Mouse (Mus musculus) embryo, embryonic 11 days (tissue): ENCODE measurements around the gene Nipa1.

ENCODE experiments used
- DNase-seq: peaks from one replicate; pipeline ENCODE4 v3.0.0-alpha.2; 2015

Nipa1 gene

GRCm38 (mm10) chr7:55998997-55999396 lies 20.8 kb downstream of the Nipa1 start:
- DNase-seq = peak; percentile 16

GRCm38 (mm10) chr7:55995013-55995412 lies 24.7 kb downstream of the Nipa1 start:
- DNase-seq = peak; percentile 4

- DNase-seq = no peak
These were observed 27.9 kb downstream of the Nipa1 start for GRCm38 (mm10) chr7:55991858-55992257.

- DNase-seq = no peak
These were observed 28.6 kb downstream of the Nipa1 start for GRCm38 (mm10) chr7:55991129-55991528.

- peak; percentile 78 for DNase-seq
These were observed 33.1 kb downstream of the Nipa1 start for GRCm38 (mm10) chr7:55986526-55987214.

- no peak for DNase-seq
These were observed 35.0 kb downstream of the Nipa1 start for GRCm38 (mm10) chr7:55984754-55985153.

GRCm38 (mm10) chr7:55983107-55983506 lies 36.6 kb downstream of the Nipa1 start:
- DNase-seq = no peak

GRCm38 (mm10) chr7:55982010-55982700 lies 37.6 kb downstream of the Nipa1 start:
- DNase-seq = no peak

GRCm38 (mm10) chr7:55981511-55981910 lies 38.2 kb downstream of the Nipa1 start:
- no peak for DNase-seq

GRCm38 (mm10) chr7:55974429-55974828 lies 45.3 kb downstream of the Nipa1 start:
- DNase-seq = no peak

- no peak for DNase-seq
These were observed 50.3 kb downstream of the Nipa1 start for GRCm38 (mm10) chr7:55969415-55969814.

GRCm38 (mm10) chr7:55968258-55968901 lies 51.4 kb downstream of the Nipa1 start:
- peak; percentile 10 for DNase-seq

GRCm38 (mm10) chr7:55966866-55967460 lies 52.8 kb downstream of the Nipa1 start:
- DNase-seq = peak; percentile 25

GRCm38 (mm10) chr7:55962004-55962908 lies 57.5 kb downstream of the Nipa1 start, which contains the start of gene Nipa2:
Gene Nipa2 (minus strand): TSS chr7:55962476.
- DNase-seq = peak; percentile 95

- no peak for DNase-seq
These were observed 59.2 kb downstream of the Nipa1 start for GRCm38 (mm10) chr7:55960506-55960905.

GRCm38 (mm10) chr7:55959801-55960200 lies 60.0 kb downstream of the Nipa1 start:
- DNase-seq = no peak

- DNase-seq = no peak
These were observed 61.8 kb downstream of the Nipa1 start for GRCm38 (mm10) chr7:55957916-55958315.

- no peak for DNase-seq
These were observed 62.6 kb downstream of the Nipa1 start for GRCm38 (mm10) chr7:55957178-55957577.

GRCm38 (mm10) chr7:55956054-55956453 lies 63.7 kb downstream of the Nipa1 start:
- no peak for DNase-seq

GRCm38 (mm10) chr7:55938341-55938740 lies 81.4 kb downstream of the Nipa1 start:
- DNase-seq = no peak

GRCm38 (mm10) chr7:55935025-55935424 lies 84.7 kb downstream of the Nipa1 start:
- no peak for DNase-seq

- no peak for DNase-seq
These were observed 91.1 kb downstream of the Nipa1 start for GRCm38 (mm10) chr7:55928649-55929048.
